Mouse (Mus musculus) liver, embryonic 14.5 days (tissue): ENCODE measurements around the gene Alpk3. TPM values are rescaled to one million over a fixed set of nuclear protein-coding genes. Genes with fewer than 3 reads are reported as not detected.

Source experiments
- ATAC-seq: fragments of 200-750 bp; cut with Nextera tagmentation; 2 replicates; pipeline ENCODE4 v1.8.0; 2017; ENCODE audit warnings: moderate number of reproducible peaks, mild to moderate bottlenecking, moderate library complexity; ENCODE audit not compliant: insufficient read depth
- DNase-seq, 3 experiments: peaks; one replicate each; pipeline ENCODE4 v3.0.0-alpha.2; 2012 to 2013; ENCODE audit warnings: low read depth in 3 of 3, low spot score in 3 of 3
- H3K27ac ChIP-seq: fragments of 300-500 bp; sonication (generic); 2 replicates; pipeline ENCODE4 v1.5.1; 2014; ENCODE audit warnings: moderate library complexity, mild to moderate bottlenecking, control low read depth, inconsistent platforms
- H3K27me3 ChIP-seq: fragments of 300-500 bp; sonication (generic); 2 replicates; pipeline ENCODE4 v1.6.1; 2014; ENCODE audit warnings: mild to moderate bottlenecking, low read length, moderate library complexity; ENCODE audit not compliant: control insufficient read depth, insufficient read depth
- H3K36me3 ChIP-seq: fragments of 300-500 bp; sonication (generic); replicated peaks from 2 replicates; pipeline ENCODE4 v1.6.1; 2014; ENCODE audit warnings: low read depth; ENCODE audit not compliant: control insufficient read depth, insufficient read depth
- H3K4me1 ChIP-seq, 2 experiments: fragments of 200-500 bp in 1 of 2; fragments of 300-500 bp in 1 of 2; sonication (generic) in 1 of 2; replicated peaks; 2 replicates each; pipeline ENCODE4 v1.6.1; 2012 to 2014; ENCODE audit warnings: antibody characterized with exemption in 1 of 2, inconsistent platforms in 1 of 2, low read length in 1 of 2; ENCODE audit not compliant: control insufficient read depth in 2 of 2, insufficient read depth in 2 of 2
- H3K4me2 ChIP-seq: fragments of 300-500 bp; sonication (generic); 2 replicates; pipeline ENCODE4 v1.6.1; 2014; ENCODE audit warnings: low read depth, mild to moderate bottlenecking, control low read depth, moderate library complexity
- H3K4me3 ChIP-seq, 2 experiments: fragments of 200-500 bp in 1 of 2; fragments of 300-500 bp in 1 of 2; sonication (generic) in 1 of 2; 2 replicates each; pipeline ENCODE4 v1.5.1; 2012 to 2014; ENCODE audit warnings: low read depth in 2 of 2, low read length in 2 of 2, mild to moderate bottlenecking in 2 of 2, control low read depth in 1 of 2, inconsistent platforms in 1 of 2, moderate library complexity in 1 of 2; ENCODE audit not compliant: insufficient read depth in 1 of 2
- H3K9ac ChIP-seq: fragments of 300-500 bp; sonication (generic); replicated peaks from 2 replicates; pipeline ENCODE4 v1.6.1; 2014; ENCODE audit warnings: mild to moderate bottlenecking, control low read depth, moderate library complexity
- H3K9me3 ChIP-seq: fragments of 300-500 bp; sonication (generic); 2 replicates; pipeline ENCODE4 v1.6.1; 2016; ENCODE audit warnings: low read length, mixed read lengths; ENCODE audit not compliant: control insufficient read depth
- CTCF ChIP-seq: IDR thresholded peaks from 2 replicates; pipeline ENCODE4 v1.5.1; 2016; ENCODE audit warnings: antibody characterized with exemption, low read depth, control low read depth
- EP300 ChIP-seq: IDR thresholded peaks from 2 replicates; pipeline ENCODE4 v1.6.1; 2016; ENCODE audit warnings: antibody characterized with exemption, low read depth
- WGBS: fragments of 180-500 bp; shearing (Covaris S2); extraction: QIAGEN DNeasy Blood & Tissue Kit; methylation state at CpG from one replicate; pipeline ENCODE4 v1.1.7; 2014; ENCODE audit not compliant: insufficient replicate concordance; 5-methylcytosine and 5-hydroxymethylcytosine counted together
- polyA plus RNA-seq, 2 experiments: library from polyadenylated mRNA; depleted of rRNA in 1 of 2; stranded (reverse) in 1 of 2; unstranded in 1 of 2; fragments of >200 nt; fragmentation: Nextera tagmentation in 1 of 2; extraction: Ambion mirVana in 1 of 2; gene quantifications; 2 replicates each; pipeline versions ENCODE4 v1.2.1 to v1.2.3; 2012 to 2014

Gene Alpk3
- polyA plus RNA-seq, 2 experiments: 0.03 to 0.04 TPM

DNA sequence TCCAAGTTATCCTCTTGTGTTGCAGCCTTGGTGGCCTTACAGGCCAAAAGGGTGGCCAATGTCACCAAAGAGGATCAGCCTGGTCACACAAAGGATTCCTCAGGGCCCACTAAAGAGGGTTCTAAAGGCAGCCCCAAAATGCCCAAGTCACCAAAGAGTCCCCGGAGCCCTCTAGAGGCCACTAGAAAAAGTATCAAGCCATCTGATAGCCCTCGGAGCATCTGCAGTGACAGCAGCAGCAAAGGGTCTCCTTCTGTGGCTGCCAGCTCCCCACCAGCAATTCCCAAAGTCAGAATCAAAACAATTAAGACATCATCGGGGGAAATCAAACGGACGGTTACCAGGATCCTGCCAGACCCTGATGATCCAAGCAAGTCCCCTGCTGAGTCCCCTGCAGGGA is 33.3 kb upstream of the Alpk3 start:
- 82% methylated on average over 5 of the region's 5 CpGs for WGBS
- H3K36me3 ChIP-seq: peaks cover 49% of the 10 kb centered on the region
- H3K4me1 ChIP-seq: peaks cover 15 to 16% of the 10 kb centered on the region in 2 experiments
- no peaks in the 10 kb centered on the region for H3K27me3 ChIP-seq
- no peak for ATAC-seq
- H3K4me2 ChIP-seq: no peak overlapping the region
- DNase-seq: no peak
- TF ChIP-seq CTCF: peak; percentile 36
- TF ChIP-seq EP300: no peak
- H3K27ac ChIP-seq: no peak overlapping the region
- no peak overlapping the region for H3K4me3 ChIP-seq
- H3K9ac ChIP-seq: no peak overlapping the region; the same call in 1 of the 2 replicates
- no peaks in the 10 kb centered on the region for H3K9me3 ChIP-seq

DNA sequence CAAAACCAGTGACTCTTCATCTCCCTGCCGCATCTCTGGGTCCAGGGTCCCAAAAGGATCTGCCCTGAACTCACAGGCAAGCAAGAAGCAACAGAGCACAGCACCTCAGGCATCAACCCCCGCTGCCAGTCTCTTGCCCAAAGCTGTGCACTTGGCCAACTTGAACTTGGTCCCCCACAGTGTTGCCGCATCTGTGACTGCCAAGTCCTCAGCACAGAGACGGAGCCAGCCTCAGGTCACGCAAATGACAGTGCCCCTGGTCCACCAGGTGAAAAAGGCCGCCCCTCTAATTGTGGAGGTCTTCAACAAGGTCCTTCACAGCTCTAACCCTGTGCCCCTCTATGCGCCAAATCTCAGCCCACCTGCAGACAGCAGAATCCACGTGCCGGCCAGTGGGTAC is 32.7 kb upstream of the Alpk3 start:
- Histone ChIP-seq H3K9ac (no peak overlapping the region), H3K4me1 (peaks cover 15 to 16% of the 10 kb centered on the region in 2 experiments), H3K9me3 (no peaks in the 10 kb centered on the region), H3K4me3 (no peak overlapping the region), H3K27me3 (no peaks in the 10 kb centered on the region), H3K36me3 (peaks cover 54% of the 10 kb centered on the region), H3K27ac (no peak overlapping the region), H3K4me2 (no peak overlapping the region)
- 89% methylated on average over 9 of the region's 9 CpGs for WGBS
- TF ChIP-seq EP300: no peak
- no peak for TF ChIP-seq CTCF
- DNase-seq (no peak), ATAC-seq (no peak)

DNA sequence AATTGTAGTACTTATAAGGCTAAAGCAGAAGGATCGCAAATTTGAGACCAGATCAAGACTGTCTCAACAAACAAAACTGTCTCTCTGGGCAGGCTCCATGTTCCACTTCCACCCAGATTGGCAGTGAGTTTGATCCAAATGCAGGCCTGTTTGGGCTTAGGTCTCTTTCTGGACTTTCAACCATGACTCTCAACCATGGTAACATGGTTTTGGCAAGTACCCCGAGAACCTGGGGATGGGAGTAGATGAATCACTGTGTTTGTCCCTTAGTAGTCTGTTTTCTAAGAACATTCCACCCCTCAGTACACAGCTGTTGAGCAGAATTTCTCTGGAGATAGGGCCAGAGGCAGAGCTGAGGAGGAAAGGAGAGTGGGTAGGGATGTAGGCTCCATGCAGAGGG is 31.6 kb upstream of the Alpk3 start:
- Histone ChIP-seq H3K4me3 (no peak overlapping the region), H3K9me3 (no peaks in the 10 kb centered on the region), H3K9ac (no peak overlapping the region), H3K36me3 (peaks cover 58% of the 10 kb centered on the region), H3K27me3 (no peaks in the 10 kb centered on the region), H3K4me2 (no peak overlapping the region), H3K4me1 (peaks cover 15 to 16% of the 10 kb centered on the region in 2 experiments), H3K27ac (no peak overlapping the region)
- WGBS: 80% methylated on average over 2 of the region's 2 CpGs
- no peak for TF ChIP-seq CTCF
- TF ChIP-seq EP300: no peak
- ATAC-seq (no peak), DNase-seq (no peak)

DNA sequence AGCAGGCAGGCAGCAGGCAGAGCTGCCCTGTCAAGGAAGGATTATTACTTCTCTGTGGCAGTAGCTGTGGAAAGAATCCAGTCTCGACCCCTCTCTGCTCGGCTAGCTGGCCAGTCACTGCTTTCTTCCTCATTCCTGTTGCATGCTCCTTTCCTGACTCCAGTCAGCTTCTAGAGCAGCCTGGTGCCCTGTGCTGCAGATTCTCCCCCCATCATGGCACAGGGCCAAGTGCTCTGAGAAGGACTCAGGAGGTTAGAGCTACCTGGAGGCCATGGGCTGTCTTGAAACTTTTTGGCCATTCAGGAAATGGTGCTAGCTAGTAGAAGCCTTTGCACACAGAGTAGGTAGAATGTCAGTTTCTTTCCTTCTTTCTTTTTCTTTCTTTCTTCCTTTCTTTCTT is 17.7 kb upstream of the Alpk3 start:
- Histone ChIP-seq H3K27ac (no peak overlapping the region), H3K4me3 (no peak overlapping the region), H3K36me3 (peaks cover 58% of the 10 kb centered on the region), H3K27me3 (no peaks in the 10 kb centered on the region), H3K9ac (no peak overlapping the region), H3K4me2 (no peak overlapping the region), H3K9me3 (no peaks in the 10 kb centered on the region), H3K4me1 (no peaks in the 10 kb centered on the region)
- WGBS: 79% methylated on average over 2 of the region's 2 CpGs
- ATAC-seq (no peak), DNase-seq (no peak)
- no peak for TF ChIP-seq EP300
- no peak for TF ChIP-seq CTCF

DNA sequence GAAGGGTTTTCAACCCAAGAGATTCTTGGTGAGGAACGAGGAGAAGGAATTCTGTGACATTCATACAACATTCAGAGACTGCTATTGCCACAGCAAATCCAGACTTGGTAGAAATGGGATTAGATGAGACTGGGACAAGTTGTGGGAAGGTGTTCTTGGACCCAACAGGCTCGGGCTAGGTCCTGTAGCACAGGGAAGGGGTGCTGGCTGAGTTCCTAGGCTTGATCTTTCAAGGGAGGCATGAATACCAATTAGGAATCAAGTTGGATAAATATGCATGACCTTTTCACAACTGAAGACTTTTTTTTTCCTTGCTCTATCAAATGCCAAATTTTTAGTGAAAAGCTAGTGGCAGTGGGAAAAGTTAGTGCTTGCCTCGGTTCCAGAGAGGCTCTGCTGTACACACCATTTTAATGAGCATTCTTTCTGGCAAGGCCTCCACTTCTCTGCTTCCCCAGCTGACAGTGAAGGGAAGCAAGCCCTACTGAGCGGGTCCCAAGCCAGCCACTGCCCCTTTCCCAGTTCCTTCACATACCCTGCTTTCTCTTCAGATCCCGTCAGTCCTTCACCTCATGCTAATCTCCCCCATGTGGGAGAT is 14.3 kb upstream of the Alpk3 start:
- H3K27ac ChIP-seq: no peak overlapping the region
- no peak for DNase-seq
- no peaks in the 10 kb centered on the region for H3K4me1 ChIP-seq
- H3K27me3 ChIP-seq: no peaks in the 10 kb centered on the region
- TF ChIP-seq CTCF: no peak
- TF ChIP-seq EP300: no peak
- H3K36me3 ChIP-seq: peaks cover 39% of the 10 kb centered on the region
- ATAC-seq: no peak
- no peak overlapping the region for H3K4me3 ChIP-seq
- H3K9ac ChIP-seq: no peak overlapping the region
- H3K4me2 ChIP-seq: no peak overlapping the region
- 73% methylated on average over 5 of the region's 5 CpGs for WGBS
- no peaks in the 10 kb centered on the region for H3K9me3 ChIP-seq
